Mouse (Mus musculus) G1E (cell line): ENCODE results near the gene Lmbrd1.

Experiments
- CTCF ChIP-seq: IDR thresholded peaks from 2 replicates; pipeline ENCODE4 v1.5.1; 2012; ENCODE audit warnings: low read depth, low read length, inconsistent platforms, mixed read lengths
- GATA1 ChIP-seq: IDR thresholded peaks from 2 replicates; pipeline ENCODE4 v1.6.1; 2012; ENCODE audit warnings: borderline replicate concordance, low read length, inconsistent platforms, mixed read lengths
- POLR2AphosphoS5 ChIP-seq: IDR thresholded peaks from 2 replicates; pipeline ENCODE4 v1.6.1; 2012; ENCODE audit warnings: low read depth, low read length, inconsistent platforms; ENCODE audit not compliant: insufficient replicate concordance

DNA sequence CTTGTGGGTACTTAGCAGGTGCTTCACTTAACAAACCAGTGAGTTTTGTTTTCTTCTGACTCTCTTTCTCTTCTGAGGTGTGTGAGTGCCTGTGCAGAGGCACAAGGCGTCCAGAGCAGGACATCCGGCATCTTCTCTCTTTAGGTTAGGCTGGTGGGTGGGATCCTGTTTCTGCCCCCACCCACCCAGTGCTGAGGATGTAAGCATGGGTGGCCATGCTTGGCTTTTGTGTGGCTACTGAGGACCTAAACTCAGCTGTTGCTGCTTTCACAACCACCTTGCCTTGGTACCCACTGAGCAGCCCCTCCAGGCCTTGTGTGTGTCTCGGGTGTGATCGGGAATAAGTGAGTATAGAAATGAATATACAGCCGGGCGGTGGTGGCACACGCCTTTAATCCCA is 7.2 kb downstream of the Lmbrd1 start:
- TF ChIP-seq CTCF (no peak), GATA1 (no peak), POLR2AphosphoS5 (no peak)
